Mouse (Mus musculus) thymus, adult 2 months (tissue): Measurements from ENCODE around the gene Gm43191. TPM values are rescaled to one million over a fixed set of nuclear protein-coding genes. Genes with fewer than 3 reads are reported as not detected.

Source experiments
- DNase-seq: peaks from one replicate; pipeline ENCODE4 v3.0.0; 2021
- H3K27ac ChIP-seq: fragments of 200-500 bp; 2 replicates; pipeline ENCODE4 v1.5.1; 2012; ENCODE audit warnings: low read length, control low read depth; ENCODE audit not compliant: control insufficient read depth, insufficient read depth
- H3K27me3 ChIP-seq: fragments of 200-500 bp; 2 replicates; pipeline ENCODE4 v1.6.1; 2012; ENCODE audit warnings: mild to moderate bottlenecking, low read length, moderate library complexity, mixed read lengths; ENCODE audit not compliant: control insufficient read depth, insufficient read depth
- H3K36me3 ChIP-seq: fragments of 200-500 bp; 2 replicates; pipeline ENCODE4 v1.6.1; 2012; ENCODE audit warnings: mild to moderate bottlenecking, low read length, moderate library complexity; ENCODE audit not compliant: control insufficient read depth, insufficient read depth
- H3K4me1 ChIP-seq: fragments of 200-500 bp; replicated peaks from 2 replicates; pipeline ENCODE4 v1.6.1; 2012; ENCODE audit warnings: low read length; ENCODE audit not compliant: control insufficient read depth, insufficient read depth
- H3K4me3 ChIP-seq: fragments of 200-500 bp; 2 replicates; pipeline ENCODE4 v1.5.1; 2012; ENCODE audit warnings: mild to moderate bottlenecking, low read length, control low read depth, moderate library complexity; ENCODE audit not compliant: control insufficient read depth, insufficient read depth
- CTCF ChIP-seq: fragments of 200-500 bp; IDR thresholded peaks from 2 replicates; pipeline ENCODE4 v1.5.1; 2012; ENCODE audit warnings: mild to moderate bottlenecking, control low read depth, low read length, moderate library complexity, borderline replicate concordance; ENCODE audit not compliant: control insufficient read depth, poor library complexity, insufficient read depth; ENCODE audit errors: extremely low read depth
- POLR2A ChIP-seq: fragments of 200-500 bp; IDR thresholded peaks from 2 replicates; pipeline ENCODE4 v1.6.1; 2012; ENCODE audit warnings: mild to moderate bottlenecking, low read length, control low read depth, moderate library complexity; ENCODE audit not compliant: control insufficient read depth, poor library complexity, insufficient read depth; ENCODE audit errors: extremely low read depth
- WGBS: fragments of 180-500 bp; shearing (Covaris S2); methylation state at CpG from one replicate; pipeline ENCODE4 v1.1.7; 2018; 5-methylcytosine and 5-hydroxymethylcytosine counted together
- polyA plus RNA-seq: library from polyadenylated mRNA; depleted of rRNA; stranded (reverse); fragments of >200 nt; gene quantifications from 2 replicates; pipeline ENCODE4 v1.2.3, GENCODE M21; 2012

Gene Gm43191
- polyA plus RNA-seq, 1 experiment: not detected

DNA sequence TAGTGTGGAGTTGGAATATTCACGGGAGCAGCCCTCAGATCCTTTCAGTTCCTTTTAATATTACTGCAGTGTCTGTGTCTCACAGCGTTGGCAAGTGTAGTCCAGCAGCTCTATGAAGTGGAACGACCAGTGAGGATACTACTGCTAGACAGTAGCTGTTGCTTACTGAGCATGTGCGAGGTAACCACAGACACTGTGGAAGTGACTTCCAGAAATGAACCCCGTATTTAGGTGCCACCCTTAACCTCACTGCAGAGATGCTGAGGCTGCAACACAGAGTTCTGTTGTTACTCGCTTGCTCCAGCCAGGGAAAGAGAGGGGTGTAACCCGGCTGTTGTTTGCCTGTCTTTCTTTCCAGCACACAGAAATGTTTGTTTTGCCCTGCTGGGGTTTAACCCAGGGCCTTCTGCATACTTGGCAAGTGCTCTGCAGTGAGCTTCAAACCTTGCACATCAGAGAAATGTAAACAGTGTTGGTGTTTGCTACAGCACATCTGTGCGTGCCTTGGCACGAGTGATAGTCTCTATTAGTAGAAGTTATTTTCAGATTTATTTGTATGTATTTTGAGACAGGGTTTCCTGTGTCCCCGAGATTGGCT lies 66.7 kb downstream of the Gm43191 start, which contains the start of gene Trmt13:
Gene Trmt13, minus strand, starts transcription at position 293 of the 598 bp plus-strand sequence.
- no peak within 1 kb of the TSS for H3K27ac ChIP-seq

DNA sequence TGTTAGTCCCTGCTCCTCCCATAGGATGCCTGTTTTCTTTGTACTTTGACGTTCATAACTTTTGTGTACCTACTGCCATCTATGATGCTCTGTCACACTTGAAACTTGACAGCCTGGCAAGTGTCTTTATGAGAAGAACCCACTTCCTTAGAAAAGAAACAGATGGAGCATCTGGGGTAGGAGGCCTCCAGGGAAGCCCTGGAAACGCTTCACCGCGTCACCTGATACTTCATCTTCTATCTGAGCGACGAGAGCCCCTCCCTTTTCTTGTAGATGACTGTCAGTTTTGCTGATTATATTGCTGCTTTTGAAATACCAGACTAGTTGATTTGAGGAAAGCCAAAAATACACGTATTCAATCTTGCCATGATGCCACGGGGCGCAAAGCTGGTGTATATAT lies 76.5 kb downstream of the Gm43191 start:
- 93% methylated on average over 9 of the region's 9 CpGs for WGBS
- Histone ChIP-seq H3K27ac (no peak overlapping the region), H3K4me3 (no peak overlapping the region), H3K4me1 (no peaks in the 10 kb centered on the region), H3K36me3 (peaks cover 21% of the 10 kb centered on the region), H3K27me3 (no peaks in the 10 kb centered on the region)
- no peak for TF ChIP-seq CTCF
- no peak for TF ChIP-seq POLR2A
- DNase-seq: no peak

More for the DNA sequence above, 66.7 kb downstream of the Gm43191 start, which contains the start of gene Trmt13:
- 88% methylated on average over 10 of the region's 10 CpGs for WGBS
- no peak within 1 kb of the TSS for H3K4me3 ChIP-seq
- no peaks in the 10 kb centered on the region for H3K4me1 ChIP-seq
- no peak for TF ChIP-seq POLR2A
- TF ChIP-seq CTCF: no peak
- no peak for DNase-seq
- H3K36me3 ChIP-seq: peaks cover 40% of the 10 kb centered on the region
- H3K27me3 ChIP-seq: no peaks in the 10 kb centered on the region

DNA sequence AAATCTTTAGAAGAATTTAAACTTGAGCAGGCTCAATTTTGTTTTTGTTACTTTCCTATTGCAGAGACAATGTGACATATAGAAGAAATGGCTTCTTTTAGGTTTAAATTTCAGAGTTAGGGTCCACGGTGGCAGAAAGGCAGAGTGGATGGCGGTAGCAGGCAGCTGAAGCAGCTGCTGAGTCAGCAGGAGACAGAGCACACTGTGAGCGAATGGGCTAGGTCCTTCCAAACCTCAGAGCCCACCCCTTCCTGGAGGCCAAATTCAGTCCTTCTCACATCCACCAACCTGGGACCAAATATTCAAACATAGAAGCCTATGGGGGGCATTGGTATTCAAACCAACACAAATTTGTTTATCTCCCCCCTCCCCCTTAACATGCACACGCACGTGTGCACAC lies 79.3 kb downstream of the Gm43191 start:
- Histone ChIP-seq H3K36me3 (no peaks in the 10 kb centered on the region), H3K27me3 (no peaks in the 10 kb centered on the region), H3K4me1 (no peaks in the 10 kb centered on the region), H3K27ac (no peak overlapping the region), H3K4me3 (no peak overlapping the region)
- DNase-seq: no peak
- WGBS: 96% methylated on average over 5 of the region's 5 CpGs
- no peak for TF ChIP-seq POLR2A
- no peak for TF ChIP-seq CTCF

DNA sequence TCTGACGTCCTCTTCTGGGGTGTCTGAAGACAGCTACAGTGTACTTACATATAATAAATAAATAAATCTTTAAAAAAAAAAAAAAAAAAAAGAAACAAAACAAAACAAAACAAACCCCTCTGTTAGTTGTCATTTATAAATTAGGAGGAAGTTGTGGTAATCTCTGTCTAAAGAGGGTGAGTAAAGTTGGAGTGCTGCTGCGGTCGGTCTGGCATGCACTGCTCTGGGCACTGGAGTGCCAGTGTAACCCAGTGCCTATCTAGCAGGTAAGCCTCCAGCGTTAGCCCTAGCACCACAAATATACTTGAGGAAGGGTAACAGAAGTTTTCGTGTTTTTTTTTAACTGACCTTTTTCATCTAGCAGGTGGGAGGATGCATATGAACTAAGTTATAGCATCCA lies 80.1 kb downstream of the Gm43191 start:
- WGBS: 52% methylated on average over 5 of the region's 5 CpGs
- H3K27me3 ChIP-seq: no peaks in the 10 kb centered on the region
- no peak overlapping the region; the same call in 1 of the 2 replicates for H3K27ac ChIP-seq
- TF ChIP-seq CTCF (no peak), POLR2A (no peak)
- H3K4me3 ChIP-seq: no peak overlapping the region
- no peaks in the 10 kb centered on the region for H3K36me3 ChIP-seq
- no peaks in the 10 kb centered on the region for H3K4me1 ChIP-seq
- no peak for DNase-seq

DNA sequence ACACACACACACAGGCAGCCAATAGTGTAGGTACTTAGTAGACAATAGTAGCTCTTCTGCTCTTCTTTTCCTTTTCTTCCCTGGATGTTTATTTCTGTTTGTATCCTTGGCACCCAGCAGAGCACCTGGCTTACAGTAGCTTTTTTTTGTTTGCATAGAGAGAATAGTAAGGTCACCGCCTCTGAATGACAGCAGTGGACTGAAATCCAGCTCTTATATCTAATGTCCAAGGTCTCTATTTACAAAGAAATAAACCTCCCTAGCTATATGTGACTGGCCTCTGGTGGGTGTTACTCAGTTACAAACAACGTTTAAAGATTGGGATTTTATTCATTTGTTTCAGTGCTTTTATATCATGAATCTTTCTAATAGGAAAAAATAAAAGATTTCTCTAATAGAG lies 81.4 kb downstream of the Gm43191 start:
- 90% methylated on average over 2 of the region's 2 CpGs for WGBS
- no peak overlapping the region for H3K27ac ChIP-seq
- no peaks in the 10 kb centered on the region for H3K27me3 ChIP-seq
- no peaks in the 10 kb centered on the region for H3K36me3 ChIP-seq
- no peaks in the 10 kb centered on the region for H3K4me1 ChIP-seq
- TF ChIP-seq CTCF: no peak
- no peak for TF ChIP-seq POLR2A
- no peak overlapping the region for H3K4me3 ChIP-seq
- no peak for DNase-seq

DNA sequence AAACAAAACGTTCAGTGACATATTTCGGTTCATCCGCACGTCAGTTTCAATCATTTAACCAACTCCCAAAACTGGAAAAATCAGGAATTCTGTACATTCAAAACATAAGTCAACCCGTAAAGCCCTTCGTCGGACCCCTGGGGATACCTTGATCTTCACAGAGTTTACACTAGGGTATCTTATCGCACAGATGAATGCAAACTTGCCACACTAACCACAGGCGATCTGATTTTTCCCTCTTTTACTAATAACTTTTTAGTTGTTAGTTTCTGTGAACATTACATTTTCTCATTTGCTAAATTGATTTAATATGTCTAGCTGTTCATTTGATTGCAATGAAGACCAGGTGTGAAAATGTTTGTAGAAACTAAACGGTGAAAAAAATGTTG lies 85.5 kb downstream of the Gm43191 start:
- H3K4me1 ChIP-seq: no peaks in the 10 kb centered on the region
- H3K36me3 ChIP-seq: peaks cover 8% of the 10 kb centered on the region
- no peak overlapping the region for H3K27ac ChIP-seq
- no peaks in the 10 kb centered on the region for H3K27me3 ChIP-seq
- TF ChIP-seq POLR2A (no peak), CTCF (no peak)
- WGBS: 7% methylated on average over 10 of the region's 10 CpGs
- no peak for DNase-seq
- H3K4me3 ChIP-seq: peak overlapping the region; percentile 90

DNA sequence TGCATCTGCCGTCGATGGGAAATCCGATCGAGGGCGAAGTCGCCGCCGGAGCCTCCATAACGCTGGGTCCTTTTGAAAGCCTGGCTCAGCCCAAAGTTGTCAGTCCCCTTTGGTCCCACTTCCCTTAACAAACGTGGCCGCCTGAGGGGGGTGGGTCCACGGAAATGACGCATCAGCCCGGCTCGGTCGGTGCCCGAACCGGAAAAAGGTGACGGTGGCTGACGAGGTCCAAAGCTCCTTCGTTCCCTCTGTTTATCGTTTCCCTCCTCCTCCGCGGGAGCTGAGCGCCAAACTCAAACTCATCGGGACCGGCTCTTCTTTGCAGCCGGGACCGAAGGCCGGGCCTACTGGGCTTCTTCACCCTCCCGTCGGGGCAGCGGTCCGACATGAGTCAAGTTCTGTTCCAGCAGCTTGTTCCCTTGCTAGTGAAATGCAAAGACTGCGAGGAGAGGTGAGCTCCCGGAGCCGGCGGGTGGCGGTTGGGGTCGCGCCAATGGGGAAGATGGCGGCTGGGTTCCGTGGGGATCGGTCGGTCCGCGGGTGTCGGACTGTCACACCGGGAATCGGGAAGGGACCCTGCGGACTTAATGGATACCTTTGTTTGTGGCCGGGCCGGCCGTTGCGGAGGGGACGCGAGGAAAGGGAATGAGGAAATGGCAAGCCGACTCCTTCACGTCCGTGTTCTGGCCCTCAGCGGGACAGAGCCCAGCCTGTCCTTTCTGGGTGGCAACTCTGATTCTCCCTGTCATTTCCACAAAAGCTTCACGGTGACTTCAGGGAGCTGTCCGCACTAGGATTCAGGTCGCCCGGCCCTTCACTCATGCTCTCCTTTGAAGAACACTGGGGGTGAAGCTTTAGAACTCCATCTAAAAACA lies 86.1 kb downstream of the Gm43191 start, which contains the start of gene Sass6:
Gene Sass6, plus strand, starts transcription at position 255 of the 875 bp plus-strand sequence.
- H3K27ac ChIP-seq: peak within 1 kb of the TSS; percentile 67
- no peaks in the 10 kb centered on the region for H3K4me1 ChIP-seq
- TF ChIP-seq CTCF: peak; percentile 32; the same call in 1 of the 2 replicates
- TF ChIP-seq POLR2A: peak; percentile 61
- H3K36me3 ChIP-seq: peaks cover 13% of the 10 kb centered on the region
- peak within 1 kb of the TSS; percentile 96 for H3K4me3 ChIP-seq
- no peaks in the 10 kb centered on the region for H3K27me3 ChIP-seq
- peak; percentile 99 for DNase-seq
- under 1% methylated on average over 65 of the region's 65 CpGs for WGBS
